Mouse (Mus musculus): ENCODE data around the gene Celf3. TPM values are rescaled to one million over a fixed set of nuclear protein-coding genes. Genes with fewer than 3 reads are reported as not detected.

Gene Celf3
- total RNA-seq (2012; rRNA removed) (0.13 and 0.21 TPM in 2 replicates), total RNA-seq (2014; rRNA removed) (not detected in 2 replicates), polyA plus RNA-seq (2012; ENCODE audit: insufficient read length, low read depth) (0.56 and 0.70 TPM in 2 replicates)

GRCm38 (mm10) chr3:94477981-94478422 lies at the start of gene Celf3:
Celf3 (plus strand) TSS chr3:94478295.
- Histone ChIP-seq H3K36me3 (replicated peaks in 1 of 2; ENCODE audit: control insufficient read depth in 1 of 2, insufficient read depth in 1 of 2, low read length in 1 of 2) (peaks cover 0 to 2% of the 10 kb centered on the region in 2 experiments), H3K27me3 (replicated peaks) (no peaks in the 10 kb centered on the region), H3K9me3 (replicated peaks; ENCODE audit: low read length) (no peaks in the 10 kb centered on the region), H3K4me1 (ENCODE audit: control insufficient read depth in 1 of 2, insufficient read depth in 2 of 2) (peaks cover 0 to 20% of the 10 kb centered on the region in 2 experiments; a peak in 2 of 4 replicates), H3K4me2 (ENCODE audit: insufficient read depth, low read depth, poor library complexity, severe bottlenecking) (no peak within 1 kb of the TSS; the same call in 1 of the 2 replicates), H3K27ac (ENCODE audit: insufficient read depth, low read depth) (no peak within 1 kb of the TSS), H3K79me2 (replicated peaks; ENCODE audit: control insufficient read depth, extremely low read depth, insufficient read depth, poor library complexity, severe bottlenecking) (no peaks in the 10 kb centered on the region), H3K9ac (ENCODE audit: insufficient read depth, low read depth) (no peak within 1 kb of the TSS), H3K4me3 (replicated peaks in 1 of 3; ENCODE audit: low read depth in 2 of 3, low read length in 2 of 3, poor library complexity in 1 of 3) (no peak within 1 kb of the TSS)
- no peak for TF ChIP-seq TCF12 (IDR thresholded peaks at IDR 0.05; ENCODE audit: low read depth, low read length)
- no peak for TF ChIP-seq MXI1 (IDR thresholded peaks at IDR 0.05; ENCODE audit: low read depth, low read length)
- no peak for TF ChIP-seq GABPA (IDR thresholded peaks at IDR 0.05; ENCODE audit: insufficient replicate concordance, low read depth, low read length)
- no peak for TF ChIP-seq RAD21 (IDR thresholded peaks at IDR 0.05; ENCODE audit: low read depth, low read length)
- TF ChIP-seq CHD1 (IDR thresholded peaks at IDR 0.05; ENCODE audit: low read depth, low read length) = no peak
- no peak for TF ChIP-seq KAT2A (IDR thresholded peaks at IDR 0.05; ENCODE audit: insufficient replicate concordance, low read length)
- TF ChIP-seq BHLHE40 (IDR thresholded peaks at IDR 0.05; ENCODE audit: low read depth, low read length) = no peak
- TF ChIP-seq CTCF (conservative IDR thresholded peaks at IDR 0.05 in 1 of 2, IDR thresholded peaks at IDR 0.05 in 1 of 2; ENCODE audit: low read depth in 2 of 2, low read length in 2 of 2) = no peak
- no peak for TF ChIP-seq ZMIZ1 (IDR thresholded peaks at IDR 0.05; ENCODE audit: low read depth, low read length)
- TF ChIP-seq ZNF384 (IDR thresholded peaks at IDR 0.05; ENCODE audit: low read depth, low read length) = no peak
- dilution Hi-C loops (cut with MboI; ENCODE audit: extremely low pct_ligation_motif_present, extremely low pct_unique_long_range_greater_than_20kb, low sequenced_read_pairs) = no loop called here
- DNase-seq (ENCODE audit: extremely low read depth) = no peak
- in situ Hi-C loops (cut with MboI; ENCODE audit: low pct_ligation_motif_present, low pct_unique_long_range_greater_than_20kb, low sequenced_read_pairs) = no loop called here

GRCm38 (mm10) chr3:94430980-94431379 lies 47.1 kb upstream of the Celf3 start:
- Histone ChIP-seq H3K9ac (ENCODE audit: insufficient read depth, low read depth) (no peak overlapping the region), H3K27me3 (replicated peaks) (no peaks in the 10 kb centered on the region), H3K4me1 (ENCODE audit: control insufficient read depth in 1 of 2, insufficient read depth in 2 of 2) (no peaks in the 10 kb centered on the region), H3K27ac (ENCODE audit: insufficient read depth, low read depth) (no peak overlapping the region), H3K36me3 (replicated peaks in 1 of 2; ENCODE audit: control insufficient read depth in 1 of 2, insufficient read depth in 1 of 2, low read length in 1 of 2) (no peaks in the 10 kb centered on the region), H3K4me3 (replicated peaks in 1 of 3; ENCODE audit: low read depth in 2 of 3, low read length in 2 of 3, poor library complexity in 1 of 3) (no peak overlapping the region), H3K4me2 (ENCODE audit: insufficient read depth, low read depth, poor library complexity, severe bottlenecking) (no peak overlapping the region), H3K79me2 (replicated peaks; ENCODE audit: control insufficient read depth, extremely low read depth, insufficient read depth, poor library complexity, severe bottlenecking) (no peaks in the 10 kb centered on the region), H3K9me3 (replicated peaks; ENCODE audit: low read length) (no peaks in the 10 kb centered on the region)
- TF ChIP-seq TCF12 (IDR thresholded peaks at IDR 0.05; ENCODE audit: low read depth, low read length) = no peak
- TF ChIP-seq CHD2 (IDR thresholded peaks at IDR 0.05; ENCODE audit: low read length) = no peak
- no peak for TF ChIP-seq MXI1 (IDR thresholded peaks at IDR 0.05; ENCODE audit: low read depth, low read length)
- dilution Hi-C loops (cut with MboI; ENCODE audit: extremely low pct_ligation_motif_present, extremely low pct_unique_long_range_greater_than_20kb, low sequenced_read_pairs) (no loop called here), in situ Hi-C loops (cut with MboI; ENCODE audit: low pct_ligation_motif_present, low pct_unique_long_range_greater_than_20kb, low sequenced_read_pairs) (no loop called here)
- DNase-seq (ENCODE audit: extremely low read depth) = no peak

GRCm38 (mm10) chr3:94434305-94434704 lies 43.8 kb upstream of the Celf3 start:
- Histone ChIP-seq H3K9ac (ENCODE audit: insufficient read depth, low read depth) (no peak overlapping the region), H3K4me1 (ENCODE audit: control insufficient read depth in 1 of 2, insufficient read depth in 2 of 2) (no peaks in the 10 kb centered on the region), H3K79me2 (replicated peaks; ENCODE audit: control insufficient read depth, extremely low read depth, insufficient read depth, poor library complexity, severe bottlenecking) (no peaks in the 10 kb centered on the region), H3K9me3 (replicated peaks; ENCODE audit: low read length) (no peaks in the 10 kb centered on the region), H3K27ac (ENCODE audit: insufficient read depth, low read depth) (no peak overlapping the region), H3K36me3 (replicated peaks in 1 of 2; ENCODE audit: control insufficient read depth in 1 of 2, insufficient read depth in 1 of 2, low read length in 1 of 2) (no peaks in the 10 kb centered on the region), H3K4me2 (ENCODE audit: insufficient read depth, low read depth, poor library complexity, severe bottlenecking) (no peak overlapping the region), H3K27me3 (replicated peaks) (no peaks in the 10 kb centered on the region), H3K4me3 (replicated peaks in 1 of 3; ENCODE audit: low read depth in 2 of 3, low read length in 2 of 3, poor library complexity in 1 of 3) (no peak overlapping the region)
- no peak for TF ChIP-seq ETS1 (conservative IDR thresholded peaks at IDR 0.05; ENCODE audit: low read depth, low read length)
- TF ChIP-seq POLR2AphosphoS2 (IDR thresholded peaks at IDR 0.05; ENCODE audit: low read depth, low read length) = no peak
- no peak for TF ChIP-seq POLR2A (IDR thresholded peaks at IDR 0.05; ENCODE audit: low read depth, low read length)
- no peak for TF ChIP-seq ZC3H11A (IDR thresholded peaks at IDR 0.05; ENCODE audit: low read depth, low read length)
- no peak for TF ChIP-seq ZKSCAN1 (IDR thresholded peaks at IDR 0.05; ENCODE audit: borderline replicate concordance, low read depth, low read length)
- TF ChIP-seq BHLHE40 (IDR thresholded peaks at IDR 0.05; ENCODE audit: low read depth, low read length) = no peak
- TF ChIP-seq RAD21 (IDR thresholded peaks at IDR 0.05; ENCODE audit: low read depth, low read length) = no peak
- TF ChIP-seq E2F4 (IDR thresholded peaks at IDR 0.05; ENCODE audit: insufficient replicate concordance, low read depth, low read length) = no peak
- TF ChIP-seq CHD1 (IDR thresholded peaks at IDR 0.05; ENCODE audit: low read depth, low read length) = no peak
- no peak for TF ChIP-seq JUND (conservative IDR thresholded peaks at IDR 0.05; ENCODE audit: low read depth, low read length)
- TF ChIP-seq UBTF (IDR thresholded peaks at IDR 0.05; ENCODE audit: low read depth, low read length) = no peak
- TF ChIP-seq CHD2 (IDR thresholded peaks at IDR 0.05; ENCODE audit: low read length) = no peak
- dilution Hi-C loops (cut with MboI; ENCODE audit: extremely low pct_ligation_motif_present, extremely low pct_unique_long_range_greater_than_20kb, low sequenced_read_pairs) = no loop called here
- DNase-seq (ENCODE audit: extremely low read depth) = no peak
- in situ Hi-C loops (cut with MboI; ENCODE audit: low pct_ligation_motif_present, low pct_unique_long_range_greater_than_20kb, low sequenced_read_pairs) = no loop called here

Measured in CH12.LX (cell line).